Mouse (Mus musculus) T-cell, adult 2 months (primary cell): Measurements from ENCODE around the gene Tbc1d14.
A peak's percentile ranks its signal among the peaks of the same experiment; 100 is the strongest.

Experiments used
- DNase-seq: peaks from one replicate; pipeline ENCODE4 v3.0.0; 2022; ENCODE audit warnings: low spot score

The Tbc1d14 gene

DNA sequence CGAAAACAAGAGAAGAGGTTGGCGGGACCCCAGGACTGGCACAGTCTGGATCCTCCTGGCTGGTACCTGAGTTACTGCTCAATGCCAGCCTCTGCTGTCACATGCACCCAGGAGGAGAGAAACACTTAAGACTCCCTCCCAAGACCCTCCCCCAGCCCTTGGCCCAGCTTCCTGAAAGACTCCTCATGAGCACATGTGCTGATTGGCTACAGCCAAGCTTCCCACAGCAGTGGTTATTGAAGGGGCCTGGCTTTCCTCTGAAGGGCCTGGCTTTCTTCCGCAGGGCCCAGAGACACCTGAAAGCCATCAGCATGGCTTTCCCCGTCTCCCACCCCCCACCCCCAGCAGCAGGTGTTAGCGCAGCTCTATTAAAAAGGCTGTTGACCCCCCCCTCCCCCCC lies at the start of gene Tbc1d14:
TSS of gene Tbc1d14 (minus strand) at position 101 of the 400 bp plus-strand sequence.
- no peak for DNase-seq

DNA sequence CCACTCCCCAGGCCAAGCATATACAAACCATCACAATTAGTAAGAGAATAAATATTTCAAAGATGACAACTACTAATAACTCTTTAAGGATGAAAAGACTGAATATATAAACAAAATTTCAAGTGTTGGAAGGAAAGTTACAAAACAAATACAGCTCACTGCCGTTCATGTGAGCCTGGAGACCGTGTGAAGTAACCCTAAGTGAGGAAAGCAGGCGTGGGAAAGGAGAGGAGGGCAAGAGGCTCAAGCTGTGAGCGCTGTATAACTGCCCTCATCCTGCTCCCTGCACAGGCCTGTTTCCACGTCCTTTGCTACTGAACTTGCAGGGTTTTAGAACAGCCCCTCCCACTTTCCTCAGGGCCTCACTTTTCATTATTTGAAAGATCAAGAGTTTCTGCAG lies 32.5 kb upstream of the Tbc1d14 start:
- DNase-seq: no peak

- no peak for DNase-seq
Measured at GRCm38 (mm10) chr5:36623670-36624069, 30.6 kb upstream of the Tbc1d14 start.

- DNase-seq: no peak
Measured at GRCm38 (mm10) chr5:36621058-36621449, 28.0 kb upstream of the Tbc1d14 start.

DNA sequence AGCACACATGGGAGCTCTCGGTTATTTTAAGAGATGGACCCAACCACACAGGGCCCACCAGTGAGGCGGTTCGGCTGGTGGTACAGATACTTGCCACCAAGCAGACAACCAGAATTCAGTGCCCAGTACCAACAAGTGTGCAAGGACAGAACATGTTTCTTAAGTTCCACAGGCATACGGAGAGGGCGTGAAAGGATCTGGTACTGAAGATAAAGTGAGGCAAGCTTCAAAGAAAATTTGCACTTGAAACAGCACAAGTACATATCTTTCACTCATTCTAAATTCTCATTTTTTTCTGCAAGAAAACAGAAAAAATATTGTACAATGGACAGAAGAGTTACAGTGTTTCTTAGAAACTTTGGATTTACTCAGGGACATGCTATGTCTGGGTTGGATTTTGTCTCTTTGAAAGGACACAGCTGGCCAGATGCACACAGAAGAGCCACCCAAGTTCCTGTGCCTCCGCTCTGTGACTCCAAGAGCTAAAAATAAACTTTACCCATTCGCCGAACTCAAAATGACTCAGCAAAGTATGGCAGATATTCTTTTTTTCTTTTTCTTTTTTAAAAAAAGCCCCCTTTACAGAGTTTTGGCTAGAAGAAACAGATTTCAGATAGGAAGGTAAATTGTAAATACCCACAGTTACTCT lies 27.5 kb upstream of the Tbc1d14 start:
- no peak for DNase-seq

DNA sequence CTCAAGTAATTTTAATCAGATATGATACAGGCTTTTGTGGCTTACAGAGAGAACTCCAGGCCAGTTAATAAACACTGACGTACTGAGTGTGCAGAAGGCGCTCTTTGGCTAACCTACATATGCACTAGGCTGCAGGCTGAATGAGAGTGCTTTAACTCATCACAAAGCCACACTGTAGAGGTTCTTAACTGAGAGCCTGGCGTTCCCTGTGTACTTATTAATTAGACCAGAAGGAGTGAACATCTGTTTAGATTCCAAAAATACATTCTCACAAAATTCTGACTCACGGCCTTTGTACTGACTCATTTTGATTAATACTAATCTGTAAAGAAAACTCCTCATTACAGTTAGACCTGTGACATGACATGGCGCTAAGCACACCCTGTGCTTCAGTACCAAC lies 25.8 kb upstream of the Tbc1d14 start:
- no peak for DNase-seq

DNA sequence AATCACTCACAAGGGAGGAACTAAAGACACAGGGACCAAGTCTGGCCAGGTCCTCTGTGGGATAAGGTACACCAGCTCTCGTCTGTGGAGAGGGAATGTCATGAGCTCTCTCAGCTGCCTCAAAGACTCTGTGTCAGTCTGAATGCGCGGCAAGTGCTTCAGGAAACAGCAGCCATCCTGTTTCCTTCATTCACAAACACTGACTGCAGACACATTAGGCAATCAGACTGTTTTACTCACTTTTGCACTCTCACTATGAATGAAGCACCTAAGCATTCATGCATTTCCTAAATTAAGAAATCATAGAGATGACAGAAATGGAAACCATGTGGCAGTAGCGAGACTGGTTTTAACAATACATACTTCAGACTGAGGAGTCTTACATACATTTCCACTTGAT lies 25.3 kb upstream of the Tbc1d14 start:
- no peak for DNase-seq

DNA sequence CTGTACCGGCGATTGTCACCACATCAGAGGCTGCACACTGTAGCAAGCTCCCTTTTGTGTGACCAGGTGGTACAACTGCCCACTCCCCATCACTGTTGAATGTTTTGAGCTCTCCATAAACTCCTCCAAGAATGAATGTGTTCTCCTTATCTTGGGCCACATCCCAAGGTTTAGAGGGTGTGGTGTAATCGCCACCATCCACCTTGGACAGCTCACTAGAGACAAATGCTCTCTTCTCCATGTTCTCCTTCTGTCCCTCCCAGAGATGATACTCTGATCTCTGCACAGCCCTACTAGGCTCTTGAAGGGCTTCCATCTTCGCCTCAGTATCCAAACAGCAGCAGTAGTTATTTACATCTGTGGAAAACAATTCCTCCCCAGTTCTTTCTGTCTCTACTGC lies 21.0 kb upstream of the Tbc1d14 start:
- DNase-seq: no peak

- DNase-seq: no peak
Measured at GRCm38 (mm10) chr5:36608939-36609499, 15.9 kb upstream of the Tbc1d14 start.

- peak; percentile 25 for DNase-seq
Measured at GRCm38 (mm10) chr5:36603031-36603430, 10.0 kb upstream of the Tbc1d14 start.

GRCm38 (mm10) chr5:36602028-36602427 lies 9.0 kb upstream of the Tbc1d14 start:
- no peak for DNase-seq

DNA sequence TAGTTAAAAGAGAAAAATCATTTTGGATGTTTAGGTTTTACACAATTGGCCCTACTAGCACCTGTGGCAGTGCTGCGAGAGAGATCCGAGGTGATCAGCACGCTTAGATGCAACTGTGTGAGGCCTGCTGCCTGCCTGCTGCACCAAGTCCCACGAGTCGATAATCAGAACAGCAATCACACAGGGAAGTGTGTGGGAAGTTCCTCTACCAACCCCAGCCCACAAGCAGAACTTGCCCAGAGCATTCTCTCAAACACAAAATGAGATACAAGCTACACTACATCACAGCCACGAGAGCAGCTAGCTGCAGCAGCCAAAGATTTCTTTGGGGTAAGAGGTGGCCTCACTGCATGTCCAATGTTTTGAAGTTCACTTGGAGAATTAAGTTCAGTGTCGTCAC lies 8.4 kb upstream of the Tbc1d14 start:
- no peak for DNase-seq

DNA sequence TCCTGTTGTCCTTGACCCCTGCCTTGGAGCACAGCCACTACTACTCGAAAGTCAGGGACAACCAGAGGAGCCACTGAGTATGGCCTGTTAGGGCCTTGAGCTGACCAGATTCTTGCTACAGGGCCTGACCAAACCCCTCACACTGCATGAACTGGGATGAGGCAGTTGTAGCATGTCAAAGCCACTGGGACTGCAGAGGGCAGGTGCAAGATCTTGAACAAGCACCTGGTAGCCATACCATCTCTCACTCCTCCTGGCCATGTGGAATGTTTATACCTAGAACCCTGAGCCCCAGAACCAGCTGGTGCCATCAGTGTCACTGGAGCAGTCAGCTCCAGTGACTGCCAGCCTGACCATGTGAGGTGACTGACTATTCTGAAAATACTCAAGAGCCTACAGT lies 5.8 kb upstream of the Tbc1d14 start:
- no peak for DNase-seq

DNA sequence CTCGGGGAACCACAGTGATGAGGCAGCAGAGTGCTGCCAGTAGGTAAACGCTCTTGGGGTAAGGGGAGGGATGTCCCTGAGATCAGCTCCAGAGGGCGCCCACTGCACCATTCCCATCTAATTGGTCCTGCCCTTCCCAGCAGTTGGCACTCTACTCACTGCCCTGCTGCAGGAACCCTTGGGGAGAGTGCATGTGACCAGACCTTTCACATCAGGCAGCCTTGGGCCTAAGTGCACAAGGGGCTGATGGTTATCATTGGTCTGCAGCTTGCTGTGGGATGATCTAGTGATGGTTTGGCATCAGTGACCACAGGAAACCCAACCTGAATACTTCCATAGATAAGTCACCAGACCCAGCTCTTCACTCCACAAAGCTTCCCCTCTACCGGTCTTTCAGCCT lies 4.6 kb upstream of the Tbc1d14 start:
- no peak for DNase-seq

DNA sequence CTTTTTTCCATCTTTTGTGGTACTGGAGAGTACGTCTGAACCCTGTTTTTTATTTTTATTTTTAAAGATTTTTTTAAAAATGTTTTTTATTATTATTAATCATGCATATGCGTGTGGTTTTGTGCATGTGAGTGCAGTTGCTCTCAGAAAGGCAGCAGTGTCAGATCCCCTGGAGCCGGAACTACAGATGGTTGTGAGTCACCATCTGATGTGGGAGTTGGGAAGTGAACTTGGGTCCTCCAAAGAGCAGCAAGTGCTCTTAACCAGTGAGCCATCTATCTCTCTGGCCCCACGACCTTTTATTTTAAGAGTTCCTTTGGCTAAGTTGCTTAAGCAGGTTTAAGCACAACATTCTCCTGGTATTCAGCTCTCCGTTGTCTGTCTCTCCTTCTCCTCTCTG lies 3.1 kb upstream of the Tbc1d14 start:
- DNase-seq: no peak

GRCm38 (mm10) chr5:36595115-36595514 lies 2.0 kb upstream of the Tbc1d14 start:
- no peak for DNase-seq

DNA sequence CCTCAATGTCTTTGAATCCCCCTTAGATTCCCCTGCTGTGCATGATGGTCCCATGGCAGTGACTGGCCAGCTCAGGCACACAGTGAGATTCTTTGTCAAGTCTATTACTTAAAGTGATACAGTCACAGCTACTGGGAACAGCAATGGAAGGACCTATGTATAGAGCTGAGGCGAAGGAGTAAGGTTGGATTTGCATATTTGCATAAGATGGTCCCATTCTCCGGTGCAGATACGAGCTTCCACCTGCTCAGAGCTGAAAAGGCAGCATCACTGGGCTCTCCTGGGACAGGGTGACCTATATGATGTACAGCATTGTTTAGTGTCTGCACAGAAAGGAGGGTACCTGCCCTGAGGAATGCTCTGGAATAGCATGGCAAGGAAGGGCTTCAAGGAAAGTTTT lies 1.3 kb upstream of the Tbc1d14 start:
- no peak for DNase-seq

DNA sequence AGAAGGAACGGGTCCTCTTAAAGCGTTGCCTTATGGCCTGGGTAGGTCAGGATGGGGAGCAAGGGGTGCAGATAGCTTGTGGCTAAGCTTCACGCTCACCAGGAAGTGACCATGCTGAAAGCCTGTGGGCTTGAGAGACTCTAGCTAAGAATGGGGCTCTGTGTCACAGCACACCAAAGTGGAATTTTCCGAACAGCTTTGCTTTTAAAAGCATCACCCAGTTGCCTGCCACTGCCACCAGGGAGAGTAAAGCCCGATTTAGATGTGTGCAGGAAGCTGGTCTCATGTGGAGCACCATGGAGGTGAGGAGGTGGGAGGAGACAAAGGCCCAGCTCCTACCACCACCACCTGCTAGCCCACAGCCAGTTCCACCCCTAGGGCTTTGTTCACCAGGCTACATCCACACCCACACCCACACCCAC lies 2.6 kb downstream of the Tbc1d14 start:
- DNase-seq: no peak

DNA sequence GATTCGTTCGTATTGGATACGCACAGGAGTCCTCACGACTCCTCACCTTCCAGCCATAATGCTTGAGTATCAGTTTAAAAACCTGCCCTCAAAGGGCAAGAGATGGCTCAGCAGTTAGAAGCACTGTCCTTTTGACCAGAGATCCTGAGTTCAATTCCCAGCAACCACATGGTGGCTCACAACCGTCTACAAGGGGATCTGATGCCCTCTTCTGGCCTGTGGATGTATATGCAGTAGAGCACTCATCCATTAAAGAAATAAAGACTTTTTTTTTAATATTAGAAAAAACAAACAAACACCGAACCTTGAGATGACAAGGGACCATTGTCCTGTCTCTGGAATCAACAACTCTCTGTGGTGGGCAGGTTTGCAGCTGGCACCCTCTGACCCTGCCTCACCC lies 8.8 kb downstream of the Tbc1d14 start:
- peak; percentile 29 for DNase-seq

DNA sequence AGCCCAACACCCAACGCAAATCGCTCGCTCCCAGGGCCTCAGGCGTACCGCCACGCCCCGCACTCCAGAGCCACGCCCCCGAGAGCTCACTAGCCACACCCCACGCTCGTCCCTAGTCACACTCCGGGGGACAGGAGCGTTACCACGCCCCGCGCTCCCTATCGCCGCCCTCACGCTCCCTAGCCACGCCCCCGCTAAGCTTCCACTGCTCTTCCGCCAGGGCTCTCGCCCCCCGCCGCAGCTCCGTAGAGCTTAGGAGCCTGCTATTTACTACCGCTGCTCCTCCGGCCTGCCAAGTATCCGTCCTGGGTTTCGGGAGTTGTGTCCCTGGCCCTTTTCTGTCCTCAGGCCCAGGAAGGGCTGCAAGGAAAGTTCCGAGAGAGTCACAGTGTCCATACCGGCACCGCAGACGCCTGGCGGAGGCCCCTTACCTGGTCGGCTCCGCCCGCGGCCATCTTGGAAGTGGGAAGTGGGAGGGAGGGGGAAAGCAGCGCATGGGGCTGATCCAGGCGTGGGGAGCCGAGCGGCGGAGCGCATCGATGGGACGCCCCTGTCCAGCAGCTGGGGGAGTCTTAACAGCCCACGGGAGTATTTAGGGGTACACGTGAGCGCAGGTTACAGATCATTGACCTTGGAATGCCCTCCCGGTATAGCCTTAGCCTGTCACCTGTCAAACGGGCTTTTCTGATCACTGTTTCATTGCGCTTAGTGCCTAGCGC lies 11.0 kb downstream of the Tbc1d14 start:
- peak; percentile 100 for DNase-seq

DNA sequence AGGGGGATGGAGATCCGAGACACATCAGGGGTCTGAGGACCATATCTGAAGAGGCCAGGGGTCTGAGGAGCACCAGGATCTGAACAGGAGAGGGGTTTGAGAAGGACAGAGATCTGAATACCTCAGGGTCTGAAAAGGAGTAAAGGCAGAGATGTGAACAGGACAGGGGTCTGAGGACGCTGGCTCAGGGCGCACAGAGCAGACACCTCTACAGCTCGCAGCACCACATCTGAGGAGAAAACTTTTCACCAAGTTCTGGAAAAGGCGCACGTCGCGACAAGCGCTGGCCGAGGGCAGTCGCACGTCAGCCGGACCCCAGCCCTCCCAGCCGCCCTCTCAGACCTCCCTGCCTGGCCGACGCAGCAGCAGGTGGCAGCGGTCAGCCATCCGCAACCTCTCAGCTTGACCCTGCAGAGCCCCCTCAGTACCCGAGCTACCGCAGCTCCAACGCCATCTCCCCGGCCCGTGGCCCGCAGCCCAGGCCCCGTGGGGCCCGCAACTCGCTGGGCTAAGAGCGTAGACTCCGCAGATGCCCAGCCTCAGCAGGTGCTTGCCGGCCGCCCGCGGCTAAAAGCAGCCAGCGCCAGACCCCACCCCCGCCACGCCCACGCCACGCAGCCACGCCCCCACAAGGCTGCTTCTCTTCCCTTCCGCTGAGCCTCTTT lies 11.7 kb downstream of the Tbc1d14 start:
- DNase-seq: no peak

GRCm38 (mm10) chr5:36579967-36580366 lies 13.1 kb downstream of the Tbc1d14 start:
- DNase-seq: no peak

GRCm38 (mm10) chr5:36578982-36579381 lies 14.1 kb downstream of the Tbc1d14 start:
- DNase-seq: no peak
